Mouse (Mus musculus) hindbrain, embryonic 14.5 days (tissue): ENCODE data around the gene Ninj2. TPM values are rescaled to one million over a fixed set of nuclear protein-coding genes. Genes with fewer than 3 reads are reported as not detected.

Experiments
- ATAC-seq: fragments of 200-750 bp; cut with Nextera tagmentation; 2 replicates; pipeline ENCODE4 v1.8.0; 2017; ENCODE audit warnings: moderate number of reproducible peaks, mild to moderate bottlenecking, moderate TSS enrichment, moderate library complexity; ENCODE audit not compliant: low FRiP score
- DNase-seq: peaks from one replicate; pipeline ENCODE4 v3.0.0-alpha.2; 2015; ENCODE audit warnings: low spot score
- H3K27ac ChIP-seq: fragments of 300-500 bp; sonication (generic); 2 replicates; pipeline ENCODE4 v1.5.1; 2014; ENCODE audit warnings: mild to moderate bottlenecking, moderate library complexity
- H3K27me3 ChIP-seq: fragments of 300-500 bp; sonication (generic); 2 replicates; pipeline ENCODE4 v1.6.1; 2014; ENCODE audit warnings: mild to moderate bottlenecking, low read length, mixed read lengths; ENCODE audit not compliant: control insufficient read depth, insufficient read depth
- H3K36me3 ChIP-seq: fragments of 300-500 bp; sonication (generic); replicated peaks from 2 replicates; pipeline ENCODE4 v1.6.1; 2014; ENCODE audit not compliant: control insufficient read depth, insufficient read depth
- H3K4me1 ChIP-seq: fragments of 300-500 bp; sonication (generic); replicated peaks from 2 replicates; pipeline ENCODE4 v1.6.1; 2014; ENCODE audit warnings: antibody characterized with exemption, low read length, mixed read lengths; ENCODE audit not compliant: control insufficient read depth, insufficient read depth
- H3K4me2 ChIP-seq: fragments of 300-500 bp; sonication (generic); replicated peaks from 2 replicates; pipeline ENCODE4 v1.6.1; 2014; ENCODE audit warnings: mild to moderate bottlenecking, moderate library complexity
- H3K4me3 ChIP-seq: fragments of 300-500 bp; sonication (generic); replicated peaks from 2 replicates; pipeline ENCODE4 v1.5.1; 2014; ENCODE audit warnings: mild to moderate bottlenecking, low read length
- H3K9ac ChIP-seq: fragments of 300-500 bp; sonication (generic); 2 replicates; pipeline ENCODE4 v1.6.1; 2014
- H3K9me3 ChIP-seq: fragments of 300-500 bp; sonication (generic); 2 replicates; pipeline ENCODE4 v1.6.1; 2016; ENCODE audit warnings: low read length; ENCODE audit not compliant: control insufficient read depth
- WGBS: fragments of 180-500 bp; shearing (Covaris S2); extraction: QIAGEN DNeasy Blood & Tissue Kit; methylation state at CpG from one replicate; pipeline ENCODE4 v1.1.7; 2014; 5-methylcytosine and 5-hydroxymethylcytosine counted together
- polyA plus RNA-seq: library from polyadenylated mRNA; unstranded; fragments of >200 nt; fragmentation: Nextera tagmentation; extraction: Ambion mirVana; gene quantifications from 2 replicates; pipeline ENCODE4 v1.2.1, GENCODE M21; 2014

The Ninj2 gene
- polyA plus RNA-seq, 1 experiment from 2014 or later = not detected

DNA sequence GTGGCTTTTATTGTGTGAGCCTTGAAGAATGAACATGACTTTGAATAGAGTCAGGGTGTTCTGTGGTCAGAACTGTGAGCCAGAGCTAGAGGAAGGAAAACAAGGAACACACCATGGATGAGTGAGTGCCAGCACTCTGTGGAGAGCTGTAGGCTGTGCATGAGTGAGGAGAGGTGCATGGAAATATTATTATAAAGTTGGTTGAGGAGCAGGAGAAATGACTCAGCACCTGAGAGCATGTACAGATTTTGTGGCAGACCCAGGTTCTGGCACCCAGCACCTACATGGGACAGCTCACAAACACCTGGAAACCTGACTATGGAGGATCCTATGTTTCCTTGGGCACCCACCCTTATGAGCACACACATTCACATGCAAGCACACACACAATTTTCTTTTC is 11.9 kb downstream of the Ninj2 start:
- H3K27ac ChIP-seq = no peak overlapping the region
- no peaks in the 10 kb centered on the region for H3K36me3 ChIP-seq
- no peaks in the 10 kb centered on the region for H3K4me1 ChIP-seq
- DNase-seq (no peak), ATAC-seq (no peak)
- H3K9me3 ChIP-seq = no peaks in the 10 kb centered on the region
- no peaks in the 10 kb centered on the region for H3K27me3 ChIP-seq
- no peak overlapping the region for H3K4me2 ChIP-seq
- no peak overlapping the region for H3K4me3 ChIP-seq
- H3K9ac ChIP-seq = no peak overlapping the region

- WGBS = 73% methylated on average over 5 of the region's 5 CpGs
- Histone ChIP-seq H3K36me3 (no peaks in the 10 kb centered on the region), H3K4me1 (peaks cover 9% of the 10 kb centered on the region), H3K9ac (no peak overlapping the region), H3K9me3 (no peaks in the 10 kb centered on the region), H3K4me3 (no peak overlapping the region), H3K4me2 (no peak overlapping the region), H3K27ac (no peak overlapping the region), H3K27me3 (no peaks in the 10 kb centered on the region)
- no peak for ATAC-seq
- DNase-seq = no peak
Measured at GRCm38 (mm10) chr6:120107586-120107985, 14.4 kb downstream of the Ninj2 start.

DNA sequence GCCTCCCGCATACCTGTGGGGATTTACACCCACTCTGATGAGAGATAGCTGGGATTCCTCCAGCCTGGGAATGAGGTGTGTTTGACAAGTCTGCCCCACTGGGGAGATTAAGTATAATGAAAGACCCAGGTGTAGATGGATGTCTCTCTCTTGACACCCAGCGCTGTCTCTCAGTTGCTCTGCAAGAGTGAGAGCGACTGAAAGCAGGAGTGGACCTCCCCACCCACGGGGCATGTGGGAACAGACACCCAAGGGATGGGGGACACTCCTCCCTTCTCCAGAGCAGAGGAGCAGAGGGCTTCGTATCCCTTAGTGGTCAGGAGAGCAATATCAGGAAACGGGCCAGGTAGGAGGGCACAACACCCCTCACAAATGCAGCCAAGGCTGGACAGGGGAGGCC is 14.9 kb downstream of the Ninj2 start:
- Histone ChIP-seq H3K4me2 (no peak overlapping the region), H3K27ac (no peak overlapping the region), H3K4me3 (no peak overlapping the region), H3K9me3 (no peaks in the 10 kb centered on the region), H3K27me3 (no peaks in the 10 kb centered on the region), H3K4me1 (peaks cover 10% of the 10 kb centered on the region), H3K36me3 (no peaks in the 10 kb centered on the region), H3K9ac (no peak overlapping the region)
- DNase-seq = no peak
- no peak for ATAC-seq
- 80% methylated on average over 6 of the region's 6 CpGs for WGBS

- WGBS = 34% methylated on average over 7 of the region's 7 CpGs
Measured at GRCm38 (mm10) chr6:120109173-120109572, 16.0 kb downstream of the Ninj2 start.

DNA sequence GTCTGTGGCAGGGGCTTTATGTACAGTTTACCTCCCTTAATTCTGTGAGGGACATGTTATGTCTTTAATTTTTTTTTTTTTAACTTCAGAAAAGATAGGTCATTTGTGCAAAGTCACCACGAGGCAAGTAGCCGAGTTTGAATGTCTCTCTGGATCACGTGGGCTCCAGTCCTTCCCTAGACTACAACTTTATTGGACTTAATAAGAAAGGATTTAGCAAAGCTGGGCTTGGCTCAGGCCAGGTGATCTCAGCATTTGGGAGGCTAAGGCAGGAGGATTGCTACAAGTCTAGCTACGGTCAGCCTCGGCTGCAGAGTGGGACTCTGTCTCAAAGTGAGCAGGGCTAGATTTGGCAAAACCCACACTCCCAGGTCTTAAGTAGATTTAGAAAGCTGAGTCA is 16.8 kb downstream of the Ninj2 start:
- ATAC-seq (no peak), DNase-seq (no peak)
- WGBS = 85% methylated on average over 5 of the region's 5 CpGs
- H3K27me3 ChIP-seq = no peaks in the 10 kb centered on the region
- peaks cover 10% of the 10 kb centered on the region for H3K4me1 ChIP-seq
- H3K27ac ChIP-seq = no peak overlapping the region
- H3K36me3 ChIP-seq = no peaks in the 10 kb centered on the region
- H3K9ac ChIP-seq = no peak overlapping the region
- H3K9me3 ChIP-seq = no peaks in the 10 kb centered on the region
- no peak overlapping the region for H3K4me2 ChIP-seq
- no peak overlapping the region for H3K4me3 ChIP-seq

More at GRCm38 (mm10) chr6:120109173-120109572, 16.0 kb downstream of the Ninj2 start:
- no peak overlapping the region for H3K4me3 ChIP-seq
- DNase-seq = no peak
- H3K36me3 ChIP-seq = no peaks in the 10 kb centered on the region
- H3K9me3 ChIP-seq = no peaks in the 10 kb centered on the region
- no peak overlapping the region for H3K27ac ChIP-seq
- H3K9ac ChIP-seq = no peak overlapping the region
- no peak for ATAC-seq
- H3K4me2 ChIP-seq = no peak overlapping the region
- H3K4me1 ChIP-seq = peaks cover 10% of the 10 kb centered on the region
- H3K27me3 ChIP-seq = no peaks in the 10 kb centered on the region

- Histone ChIP-seq H3K9ac (no peak overlapping the region), H3K4me1 (peaks cover 10% of the 10 kb centered on the region), H3K27ac (no peak overlapping the region), H3K4me3 (no peak overlapping the region), H3K9me3 (no peaks in the 10 kb centered on the region), H3K36me3 (no peaks in the 10 kb centered on the region), H3K27me3 (no peaks in the 10 kb centered on the region), H3K4me2 (no peak overlapping the region)
- no peak for ATAC-seq
- no peak for DNase-seq
- 85% methylated on average over 7 of the region's 7 CpGs for WGBS
Measured at GRCm38 (mm10) chr6:120110738-120111409, 17.7 kb downstream of the Ninj2 start.

- Histone ChIP-seq H3K4me1 (peaks cover 10% of the 10 kb centered on the region), H3K9me3 (no peaks in the 10 kb centered on the region), H3K4me2 (no peak overlapping the region), H3K9ac (no peak overlapping the region), H3K27ac (no peak overlapping the region), H3K27me3 (no peaks in the 10 kb centered on the region), H3K36me3 (no peaks in the 10 kb centered on the region), H3K4me3 (no peak overlapping the region)
- WGBS = 84% methylated on average over 3 of the region's 3 CpGs
- DNase-seq (no peak), ATAC-seq (no peak)
Measured at GRCm38 (mm10) chr6:120111410-120111783, 18.2 kb downstream of the Ninj2 start.

- H3K36me3 ChIP-seq = no peaks in the 10 kb centered on the region
- no peaks in the 10 kb centered on the region for H3K27me3 ChIP-seq
- H3K9me3 ChIP-seq = no peaks in the 10 kb centered on the region
- peak overlapping the region; percentile 21; the same call in 1 of the 2 replicates for H3K9ac ChIP-seq
- peak overlapping the region; percentile 52 for H3K4me2 ChIP-seq
- peak; percentile 91 for ATAC-seq
- H3K27ac ChIP-seq = peak overlapping the region; percentile 45; the same call in 1 of the 2 replicates
- peak overlapping the region; percentile 18 for H3K4me3 ChIP-seq
- H3K4me1 ChIP-seq = peaks cover 10% of the 10 kb centered on the region
- 6% methylated on average over 21 of the region's 22 CpGs for WGBS
- DNase-seq = peak; percentile 48
Measured at GRCm38 (mm10) chr6:120111984-120112803, 19.0 kb downstream of the Ninj2 start.

DNA sequence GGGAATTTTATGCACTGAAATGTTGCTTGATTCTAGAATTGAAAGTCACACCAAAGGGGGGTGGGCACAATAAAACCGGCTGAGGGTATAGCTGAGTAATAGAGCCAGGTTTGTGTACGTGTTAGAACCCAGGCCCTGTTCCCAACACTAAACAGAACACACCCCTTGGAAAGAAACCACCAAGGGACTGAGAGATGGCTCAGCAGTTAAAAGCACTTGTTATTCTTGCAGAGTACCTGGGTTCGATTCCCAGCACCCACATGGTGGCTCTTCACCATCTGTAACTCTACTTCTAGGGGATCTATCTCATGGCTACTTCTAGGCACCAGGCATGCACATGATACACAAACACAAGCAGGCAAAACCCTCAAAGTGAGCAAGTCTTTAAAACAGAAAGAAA is 20.7 kb downstream of the Ninj2 start:
- H3K4me1 ChIP-seq = peaks cover 10% of the 10 kb centered on the region
- no peak overlapping the region for H3K4me2 ChIP-seq
- no peaks in the 10 kb centered on the region for H3K9me3 ChIP-seq
- no peak overlapping the region for H3K27ac ChIP-seq
- H3K9ac ChIP-seq = no peak overlapping the region
- no peaks in the 10 kb centered on the region for H3K27me3 ChIP-seq
- no peak for DNase-seq
- H3K36me3 ChIP-seq = no peaks in the 10 kb centered on the region
- H3K4me3 ChIP-seq = no peak overlapping the region
- whole genome bisulfite sequencing = 94% methylated on average over 3 of the region's 3 CpGs
- no peak for ATAC-seq
